Mouse (Mus musculus): ENCODE data around the gene Ifnl3. TPM values are rescaled to one million over a fixed set of nuclear protein-coding genes. Genes with fewer than 3 reads are reported as not detected.

Ifnl3 gene
- total and polyA plus RNA-seq, 2 experiments from 2014 or later: not detected

GRCm38 (mm10) chr7:28547628-28548027 lies 25.0 kb downstream of the Ifnl3 start:
- WGBS: 59% methylated on average over 7 of the region's 7 CpGs

GRCm38 (mm10) chr7:28553076-28553475 lies 30.4 kb downstream of the Ifnl3 start:
- TF ChIP-seq CTCF (IDR thresholded peaks at IDR 0.05; ENCODE audit: low read depth) (no peak), EP300 (IDR thresholded peaks at IDR 0.05; ENCODE audit: low read depth) (no peak)
- H3K4me3 ChIP-seq (ENCODE audit: low read depth, low read length): no peak overlapping the region
- ATAC-seq (ENCODE audit: insufficient read depth, low read depth) (no peak), DNase-seq (ENCODE audit: low spot score) (no peak)
- no peak overlapping the region for H3K4me2 ChIP-seq (ENCODE audit: low read depth, low read length)
- H3K36me3 ChIP-seq (replicated peaks; ENCODE audit: control insufficient read depth, insufficient read depth, low read length): no peaks in the 10 kb centered on the region
- no peaks in the 10 kb centered on the region for H3K4me1 ChIP-seq (ENCODE audit: control insufficient read depth, insufficient read depth)
- H3K27me3 ChIP-seq (ENCODE audit: control insufficient read depth, insufficient read depth, low read length): peaks cover under 1% of the 10 kb centered on the region; the same call in 1 of the 2 replicates
- no peak overlapping the region for H3K27ac ChIP-seq (ENCODE audit: low read depth)
- WGBS: 89% methylated on average over 6 of the region's 6 CpGs
- no peak overlapping the region for H3K9ac ChIP-seq (replicated peaks; ENCODE audit: low read depth, low read length)
- H3K9me3 ChIP-seq (replicated peaks; ENCODE audit: control insufficient read depth, low read length): no peaks in the 10 kb centered on the region; the same call in 1 of the 2 replicates

More at GRCm38 (mm10) chr7:28547628-28548027, 25.0 kb downstream of the Ifnl3 start:
- Histone ChIP-seq H3K4me1 (ENCODE audit: control insufficient read depth, insufficient read depth) (peaks cover 4% of the 10 kb centered on the region; the same call in 1 of the 2 replicates), H3K4me2 (ENCODE audit: low read depth, low read length) (no peak overlapping the region), H3K36me3 (replicated peaks; ENCODE audit: control insufficient read depth, insufficient read depth, low read length) (no peaks in the 10 kb centered on the region), H3K27ac (ENCODE audit: low read depth) (no peak overlapping the region), H3K27me3 (ENCODE audit: control insufficient read depth, insufficient read depth, low read length) (peaks cover 47% of the 10 kb centered on the region), H3K4me3 (ENCODE audit: low read depth, low read length) (no peak overlapping the region), H3K9ac (replicated peaks; ENCODE audit: low read depth, low read length) (no peak overlapping the region), H3K9me3 (replicated peaks; ENCODE audit: control insufficient read depth, low read length) (no peaks in the 10 kb centered on the region; the same call in 1 of the 2 replicates)
- DNase-seq (ENCODE audit: low spot score) (no peak), ATAC-seq (ENCODE audit: insufficient read depth, low read depth) (no peak)
- no peak for TF ChIP-seq EP300 (IDR thresholded peaks at IDR 0.05; ENCODE audit: low read depth)
- no peak for TF ChIP-seq CTCF (IDR thresholded peaks at IDR 0.05; ENCODE audit: low read depth)

GRCm38 (mm10) chr7:28555939-28556535 lies 33.4 kb downstream of the Ifnl3 start:
- Histone ChIP-seq H3K27ac (ENCODE audit: low read depth) (no peak overlapping the region), H3K27me3 (ENCODE audit: control insufficient read depth, insufficient read depth, low read length) (no peaks in the 10 kb centered on the region), H3K4me3 (ENCODE audit: low read depth, low read length) (no peak overlapping the region), H3K36me3 (replicated peaks; ENCODE audit: control insufficient read depth, insufficient read depth, low read length) (peaks cover 17% of the 10 kb centered on the region), H3K4me1 (ENCODE audit: control insufficient read depth, insufficient read depth) (no peaks in the 10 kb centered on the region), H3K9ac (replicated peaks; ENCODE audit: low read depth, low read length) (no peak overlapping the region), H3K4me2 (ENCODE audit: low read depth, low read length) (no peak overlapping the region), H3K9me3 (replicated peaks; ENCODE audit: control insufficient read depth, low read length) (no peaks in the 10 kb centered on the region; the same call in 1 of the 2 replicates)
- ATAC-seq (ENCODE audit: insufficient read depth, low read depth) (no peak), DNase-seq (ENCODE audit: low spot score) (no peak)
- 16% methylated on average over 5 of the region's 5 CpGs for WGBS
- TF ChIP-seq CTCF (IDR thresholded peaks at IDR 0.05; ENCODE audit: low read depth) (no peak), EP300 (IDR thresholded peaks at IDR 0.05; ENCODE audit: low read depth) (no peak)

- H3K4me2 ChIP-seq (ENCODE audit: low read depth, low read length): no peak overlapping the region
- 65% methylated on average over 5 of the region's 5 CpGs for WGBS
- no peak overlapping the region for H3K9ac ChIP-seq (replicated peaks; ENCODE audit: low read depth, low read length)
- H3K36me3 ChIP-seq (replicated peaks; ENCODE audit: control insufficient read depth, insufficient read depth, low read length): peaks cover 17% of the 10 kb centered on the region
- no peaks in the 10 kb centered on the region for H3K4me1 ChIP-seq (ENCODE audit: control insufficient read depth, insufficient read depth)
- H3K4me3 ChIP-seq (ENCODE audit: low read depth, low read length): no peak overlapping the region
- H3K27ac ChIP-seq (ENCODE audit: low read depth): peak overlapping the region; percentile 3; the same call in 1 of the 2 replicates
- H3K9me3 ChIP-seq (replicated peaks; ENCODE audit: control insufficient read depth, low read length): no peaks in the 10 kb centered on the region; the same call in 1 of the 2 replicates
- TF ChIP-seq CTCF (IDR thresholded peaks at IDR 0.05; ENCODE audit: low read depth) (no peak), EP300 (IDR thresholded peaks at IDR 0.05; ENCODE audit: low read depth) (no peak)
- no peak for ATAC-seq (ENCODE audit: insufficient read depth, low read depth)
- DNase-seq (ENCODE audit: low spot score): no peak
- H3K27me3 ChIP-seq (ENCODE audit: control insufficient read depth, insufficient read depth, low read length): no peaks in the 10 kb centered on the region
Measured at GRCm38 (mm10) chr7:28557069-28557468, 34.4 kb downstream of the Ifnl3 start.

- H3K4me1 ChIP-seq (ENCODE audit: control insufficient read depth, insufficient read depth): no peaks in the 10 kb centered on the region
- no peak overlapping the region for H3K9ac ChIP-seq (replicated peaks; ENCODE audit: low read depth, low read length)
- no peak for TF ChIP-seq CTCF (IDR thresholded peaks at IDR 0.05; ENCODE audit: low read depth)
- no peak for TF ChIP-seq EP300 (IDR thresholded peaks at IDR 0.05; ENCODE audit: low read depth)
- no peak for DNase-seq (ENCODE audit: low spot score)
- no peaks in the 10 kb centered on the region; the same call in 1 of the 2 replicates for H3K9me3 ChIP-seq (replicated peaks; ENCODE audit: control insufficient read depth, low read length)
- peaks cover 20% of the 10 kb centered on the region for H3K36me3 ChIP-seq (replicated peaks; ENCODE audit: control insufficient read depth, insufficient read depth, low read length)
- ATAC-seq (ENCODE audit: insufficient read depth, low read depth): no peak
- H3K27ac ChIP-seq (ENCODE audit: low read depth): peak overlapping the region; percentile 39; the same call in 1 of the 2 replicates
- no peak overlapping the region for H3K4me3 ChIP-seq (ENCODE audit: low read depth, low read length)
- no peaks in the 10 kb centered on the region for H3K27me3 ChIP-seq (ENCODE audit: control insufficient read depth, insufficient read depth, low read length)
- 58% methylated on average over 6 of the region's 6 CpGs for WGBS
- no peak overlapping the region for H3K4me2 ChIP-seq (ENCODE audit: low read depth, low read length)
Measured at GRCm38 (mm10) chr7:28557708-28558107, 35.1 kb downstream of the Ifnl3 start.
